Mouse (Mus musculus) myocyte (in vitro differentiated cells): ENCODE data around the gene Fam118a.

Experiments used
- E2F4 ChIP-seq: IDR thresholded peaks from one replicate; pipeline ENCODE4 v1.6.1; 2011; ENCODE audit warnings: mild to moderate bottlenecking, control low read depth, moderate library complexity; ENCODE audit not compliant: insufficient read depth
- MYOG ChIP-seq, 3 experiments: IDR thresholded peaks; one replicate each; pipeline ENCODE4 v1.6.1; 2011; ENCODE audit warnings: control low read depth in 2 of 3, low read depth in 2 of 3, mild to moderate bottlenecking in 2 of 3; ENCODE audit not compliant: insufficient read length in 2 of 3, control insufficient read depth in 1 of 3, insufficient read depth in 1 of 3
- POLR2A ChIP-seq: IDR thresholded peaks from one replicate; pipeline ENCODE4 v1.6.1; 2011; ENCODE audit warnings: low read depth, mild to moderate bottlenecking, control low read depth, moderate library complexity; ENCODE audit not compliant: insufficient read length
- POLR2AphosphoS2 ChIP-seq: IDR thresholded peaks from one replicate; pipeline ENCODE4 v1.6.1; 2011; ENCODE audit warnings: low read depth, control low read depth; ENCODE audit not compliant: insufficient read length
- REST ChIP-seq: IDR thresholded peaks from one replicate; pipeline ENCODE4 v1.6.1; 2011; ENCODE audit warnings: mild to moderate bottlenecking, control low read depth, moderate library complexity; ENCODE audit not compliant: insufficient read depth, insufficient read length
- TCF3 ChIP-seq: IDR thresholded peaks from one replicate; pipeline ENCODE4 v1.6.1; 2011; ENCODE audit warnings: low read depth, control low read depth; ENCODE audit not compliant: insufficient read length
- USF1 ChIP-seq: IDR thresholded peaks from one replicate; pipeline ENCODE4 v1.6.1; 2011; ENCODE audit warnings: low read depth, mild to moderate bottlenecking, control low read depth, moderate library complexity

DNA sequence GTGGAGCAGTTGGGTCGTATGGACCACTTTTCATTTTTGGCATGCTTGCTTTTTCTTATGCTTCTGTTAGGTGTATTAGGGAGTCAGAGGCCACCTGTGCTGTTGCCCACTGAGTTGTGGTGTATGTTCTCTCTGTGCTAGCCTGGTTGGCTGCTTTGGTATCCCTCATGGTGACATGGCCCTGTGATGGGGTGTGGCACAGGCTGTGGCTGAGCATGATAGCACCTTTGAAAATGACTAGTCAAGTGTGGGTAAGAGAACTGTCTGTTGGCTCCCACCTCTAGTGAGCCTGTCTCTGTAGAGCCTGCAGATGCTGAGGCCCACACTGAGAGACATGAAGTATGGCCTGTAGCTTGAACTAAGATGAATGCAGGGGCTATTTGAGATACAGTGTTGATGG, 21.0 kb downstream of the Fam118a start:
- TF ChIP-seq POLR2A (no peak), E2F4 (no peak), MYOG (IDR thresholded peaks at IDR 0.05; ENCODE audit: control insufficient read depth in 1 of 3, insufficient read depth in 1 of 3, insufficient read length in 2 of 3, low read depth in 2 of 3) (no peak), POLR2AphosphoS2 (no peak), TCF3 (no peak), USF1 (no peak), REST (no peak)
